Mouse (Mus musculus): ENCODE measurements around the gene Olfr1033. TPM values are rescaled to one million over a fixed set of nuclear protein-coding genes. Genes with fewer than 3 reads are reported as not detected.

The Olfr1033 gene
- polyA plus RNA-seq, 1 experiment from 2014 or later, result not detected

Other genes starting within 250 kb of the Olfr1033 start
- not detected in 2 replicates for gene Olfr1014, start 247.9 kb upstream of the Olfr1033 start, polyA plus RNA-seq (2015; fragmentation: Nextera tagmentation; extraction: Ambion mirVana)
- gene Olfr1015, start 238.6 kb upstream of the Olfr1033 start, polyA plus RNA-seq (2015; fragmentation: Nextera tagmentation; extraction: Ambion mirVana), result not detected in 2 replicates
- not detected in 2 replicates for gene Olfr1016, start 218.1 kb upstream of the Olfr1033 start, polyA plus RNA-seq (2015; fragmentation: Nextera tagmentation; extraction: Ambion mirVana)
- not detected in 2 replicates for gene Olfr1018, start 202.2 kb upstream of the Olfr1033 start, polyA plus RNA-seq (2015; fragmentation: Nextera tagmentation; extraction: Ambion mirVana)
- gene Olfr1019, start 175.2 kb upstream of the Olfr1033 start, polyA plus RNA-seq (2015; fragmentation: Nextera tagmentation; extraction: Ambion mirVana), result not detected in 2 replicates
- not detected in 2 replicates for gene Olfr1020, start 173.6 kb upstream of the Olfr1033 start, polyA plus RNA-seq (2015; fragmentation: Nextera tagmentation; extraction: Ambion mirVana)
- not detected in 2 replicates for gene Olfr1022, start 152.0 kb upstream of the Olfr1033 start, polyA plus RNA-seq (2015; fragmentation: Nextera tagmentation; extraction: Ambion mirVana)
- gene Olfr1023, start 135.0 kb upstream of the Olfr1033 start, polyA plus RNA-seq (2015; fragmentation: Nextera tagmentation; extraction: Ambion mirVana), result not detected in 2 replicates
- gene Olfr1024, start 115.6 kb upstream of the Olfr1033 start, polyA plus RNA-seq (2015; fragmentation: Nextera tagmentation; extraction: Ambion mirVana), result not detected in 2 replicates
- gene Olfr1025-ps1, start 105.4 kb upstream of the Olfr1033 start, polyA plus RNA-seq (2015; fragmentation: Nextera tagmentation; extraction: Ambion mirVana), result not detected in 2 replicates
- not detected in 2 replicates for gene Olfr1026, start 99.1 kb upstream of the Olfr1033 start, polyA plus RNA-seq (2015; fragmentation: Nextera tagmentation; extraction: Ambion mirVana)
- not detected in 2 replicates for gene Olfr1028, start 70.2 kb upstream of the Olfr1033 start, polyA plus RNA-seq (2015; fragmentation: Nextera tagmentation; extraction: Ambion mirVana)
- gene Olfr1029, start 46.7 kb upstream of the Olfr1033 start, polyA plus RNA-seq (2015; fragmentation: Nextera tagmentation; extraction: Ambion mirVana), result not detected in 2 replicates
- not detected in 2 replicates for gene Olfr1030, start 41.4 kb upstream of the Olfr1033 start, polyA plus RNA-seq (2015; fragmentation: Nextera tagmentation; extraction: Ambion mirVana)
- not detected in 2 replicates for gene Olfr1031, start 30.3 kb upstream of the Olfr1033 start, polyA plus RNA-seq (2015; fragmentation: Nextera tagmentation; extraction: Ambion mirVana)
- not detected in 2 replicates for gene Olfr1032, start 15.1 kb upstream of the Olfr1033 start, polyA plus RNA-seq (2015; fragmentation: Nextera tagmentation; extraction: Ambion mirVana)
- gene Olfr1034, start 25.2 kb downstream of the Olfr1033 start, polyA plus RNA-seq (2015; fragmentation: Nextera tagmentation; extraction: Ambion mirVana), result not detected in 2 replicates
- not detected in 2 replicates for gene Olfr1036, start 53.4 kb downstream of the Olfr1033 start, polyA plus RNA-seq (2015; fragmentation: Nextera tagmentation; extraction: Ambion mirVana)
- gene Olfr1037, start 66.8 kb downstream of the Olfr1033 start, polyA plus RNA-seq (2015; fragmentation: Nextera tagmentation; extraction: Ambion mirVana), result not detected in 2 replicates
- gene Olfr1039, start 115.3 kb downstream of the Olfr1033 start, polyA plus RNA-seq (2015; fragmentation: Nextera tagmentation; extraction: Ambion mirVana), result not detected in 2 replicates
- not detected in 2 replicates for gene Olfr1040, start 126.1 kb downstream of the Olfr1033 start, polyA plus RNA-seq (2015; fragmentation: Nextera tagmentation; extraction: Ambion mirVana)
- not detected in 2 replicates for gene Olfr1042, start 141.2 kb downstream of the Olfr1033 start, polyA plus RNA-seq (2015; fragmentation: Nextera tagmentation; extraction: Ambion mirVana)
- gene Olfr1043, start 146.9 kb downstream of the Olfr1033 start, polyA plus RNA-seq (2015; fragmentation: Nextera tagmentation; extraction: Ambion mirVana), result not detected in 2 replicates
- gene Olfr1044, start 157.2 kb downstream of the Olfr1033 start, polyA plus RNA-seq (2015; fragmentation: Nextera tagmentation; extraction: Ambion mirVana), result not detected in 2 replicates
- not detected in 2 replicates for gene Olfr52, start 165.1 kb downstream of the Olfr1033 start, polyA plus RNA-seq (2015; fragmentation: Nextera tagmentation; extraction: Ambion mirVana)
- not detected in 2 replicates for gene Olfr1045, start 182.4 kb downstream of the Olfr1033 start, polyA plus RNA-seq (2015; fragmentation: Nextera tagmentation; extraction: Ambion mirVana)
- gene Olfr1046, start 198.7 kb downstream of the Olfr1033 start, polyA plus RNA-seq (2015; fragmentation: Nextera tagmentation; extraction: Ambion mirVana), result not detected in 2 replicates
- gene Olfr1047, start 210.8 kb downstream of the Olfr1033 start, polyA plus RNA-seq (2015; fragmentation: Nextera tagmentation; extraction: Ambion mirVana), result not detected in 2 replicates
- not detected in 2 replicates for gene Olfr1048, start 219.7 kb downstream of the Olfr1033 start, polyA plus RNA-seq (2015; fragmentation: Nextera tagmentation; extraction: Ambion mirVana)
- gene Olfr1049, start 237.7 kb downstream of the Olfr1033 start, polyA plus RNA-seq (2015; fragmentation: Nextera tagmentation; extraction: Ambion mirVana), result not detected in 2 replicates